Mouse (Mus musculus) frontal cortex, adult (tissue): ENCODE measurements at regions not wholly inside any gene's neighbourhood (a gene's known extent, or its start where the extent isn't known, plus 50 kb on each side); places are given as distances from the start of the nearest gene placed in this dataset.

Experiments
- ATAC-seq: cut with Nextera tagmentation; 2 replicates; pipeline ENCODE4 v1.9.2; 2017; ENCODE audit warnings: mild to moderate bottlenecking, moderate library complexity, mixed read lengths; ENCODE audit not compliant: low TSS enrichment

- ATAC-seq, result peak; percentile 77
These were observed 77.4 kb upstream of the Commd8 start for GRCm38 (mm10) chr5:72245382-72245781.

GRCm38 (mm10) chr5:72244134-72244533 lies 76.1 kb upstream of the Commd8 start:
- peak; percentile 64 for ATAC-seq

GRCm38 (mm10) chr5:72242981-72243380 lies 75.0 kb upstream of the Commd8 start:
- peak; percentile 45; the same call in 1 of the 2 replicates for ATAC-seq

- ATAC-seq, result no peak
These were observed 73.5 kb upstream of the Commd8 start for GRCm38 (mm10) chr5:72241451-72241850.

- ATAC-seq, result no peak
These were observed 72.3 kb upstream of the Commd8 start for GRCm38 (mm10) chr5:72240271-72240670.

GRCm38 (mm10) chr5:72227002-72227401 lies 59.0 kb upstream of the Commd8 start:
- ATAC-seq, result no peak

GRCm38 (mm10) chr5:72225576-72226298 lies 57.7 kb upstream of the Commd8 start:
- ATAC-seq, result no peak

GRCm38 (mm10) chr5:72225056-72225455 lies 57.1 kb upstream of the Commd8 start:
- no peak for ATAC-seq

GRCm38 (mm10) chr5:72224551-72224966 lies 56.6 kb upstream of the Commd8 start:
- no peak for ATAC-seq

GRCm38 (mm10) chr5:72222902-72223301 lies 54.9 kb upstream of the Commd8 start:
- no peak for ATAC-seq

- no peak for ATAC-seq
These were observed 51.7 kb upstream of the Commd8 start for GRCm38 (mm10) chr5:72219697-72220096.

- ATAC-seq, result no peak
These were observed 51.3 kb upstream of the Commd8 start for GRCm38 (mm10) chr5:72219248-72219647.
